In the genomic region with DNA sequence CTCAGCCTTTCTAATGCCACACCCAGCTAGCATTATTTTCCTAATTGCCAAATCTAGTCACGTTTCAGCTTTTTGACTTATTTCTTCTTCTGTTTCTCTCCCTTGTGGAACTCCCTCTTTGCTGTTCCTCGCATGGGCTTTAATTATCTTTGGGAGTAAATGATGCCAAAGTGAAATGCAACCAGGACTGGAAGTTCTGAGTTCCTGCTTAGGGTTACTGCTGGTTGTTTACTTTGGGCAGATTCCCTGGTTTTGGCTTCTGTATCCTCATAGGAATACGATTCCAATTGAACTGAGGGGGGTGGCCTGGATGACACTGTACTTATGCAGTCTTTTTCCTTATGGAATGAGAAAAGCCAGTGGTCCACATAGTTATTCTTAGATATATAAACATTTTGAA, we compare ENCODE assay signal across 13 mouse cellular contexts. TPM values are rescaled to one million over a fixed set of nuclear protein-coding genes. Genes with fewer than 3 reads are reported as not detected.
DNase-seq lines count a peak whose midpoint lies in the region.
"Had no signal": no experiment of that assay in that cellular context is flagged by ENCODE, and none has a peak within 500 bp of the region (broad histone marks: within the 10 kb centered on the region; RNA-seq: fewer than 3 reads in every experiment).

No protein-coding gene starts in this region.

- DNase-seq in gastrocnemius, adult 18-20 months (ENCODE audit: low spot score), result peak; percentile 52
- DNase-seq in gastrocnemius, postnatal 36 days, result no peak
- DNase-seq in heart, adult 8-10 months (ENCODE audit: low spot score), result peak; percentile 70
- no peak for DNase-seq in heart, postnatal 4 days
- DNase-seq in kidney, postnatal 36 days, result peak; percentile 14 to 37
- DNase-seq in kidney, postnatal 10 days, result no peak
- DNase-seq in adipocyte (ENCODE audit: low spot score), result peak; percentile 68
- DNase-seq in frontal cortex, postnatal 14 days (ENCODE audit: low spot score in 2 of 2), result no peak
- DNase-seq: adrenal gland, postnatal 25 days; cerebellum, adult 8-10 months; cerebellum, postnatal 36 days; embryo, embryonic 11 days; lung, postnatal 10 days had no signal

- intact Hi-C loops in gastrocnemius, postnatal 36 days (cut with DNase I), result no loop called here

RNA-seq across cellular contexts. Expression of a gene that starts 8.7 kb away (rescaled TPM):
- 10 to 100 TPM; 46.1 to 49.0 TPM for total RNA-seq in gastrocnemius, adult 18-20 months (2021)
- 10 to 100 TPM; 40.1 to 40.8 TPM for total RNA-seq in gastrocnemius, postnatal 36 days (2021)
- 10 to 100 TPM; 43.4 to 47.8 (median 46.4) TPM for total RNA-seq in heart, adult 8-10 months (2022)
- total RNA-seq in heart, postnatal 4 days (2021), result 10 to 100 TPM; 53.1 TPM

Comparison
In these comparisons a context has a peak if more than half of its experiments do, and no peak if none do; other contexts are left out.
1. DNase-seq: peak in gastrocnemius, adult 18-20 months (single experiment), heart, adult 8-10 months (single experiment), kidney, postnatal 36 days (2 of 2) and adipocyte (single experiment); none in gastrocnemius, postnatal 36 days (0 of 2), heart, postnatal 4 days (single experiment), kidney, postnatal 10 days (single experiment) and frontal cortex, postnatal 14 days (0 of 2).